Mouse (Mus musculus): Measurements from ENCODE around the gene Capn5.
A peak's percentile ranks its signal among the peaks of the same experiment; 100 is the strongest.

Gene Capn5

GRCm38 (mm10) chr7:98176322-98177070, 1.6 kb downstream of the Capn5 start:
- no peak for ATAC-seq (ENCODE audit: low TSS enrichment)

GRCm38 (mm10) chr7:98174883-98175755, 3.0 kb downstream of the Capn5 start:
- no peak for ATAC-seq (ENCODE audit: low TSS enrichment)

GRCm38 (mm10) chr7:98173408-98173807, 4.7 kb downstream of the Capn5 start:
- no peak for ATAC-seq (ENCODE audit: low TSS enrichment)

- no peak for ATAC-seq (ENCODE audit: low TSS enrichment)
Observed at GRCm38 (mm10) chr7:98172661-98173060, 5.4 kb downstream of the Capn5 start.

GRCm38 (mm10) chr7:98171141-98172073, 6.7 kb downstream of the Capn5 start:
- ATAC-seq (ENCODE audit: low TSS enrichment) = peak; percentile 75

GRCm38 (mm10) chr7:98164999-98165528, 13.0 kb downstream of the Capn5 start:
- peak; percentile 7; the same call in 1 of the 2 replicates for ATAC-seq (ENCODE audit: low TSS enrichment)

- no peak for ATAC-seq (ENCODE audit: low TSS enrichment)
Observed at GRCm38 (mm10) chr7:98164382-98164998, 13.6 kb downstream of the Capn5 start.

GRCm38 (mm10) chr7:98163700-98164099, 14.4 kb downstream of the Capn5 start:
- ATAC-seq (ENCODE audit: low TSS enrichment) = no peak

GRCm38 (mm10) chr7:98162239-98162638, 15.8 kb downstream of the Capn5 start:
- ATAC-seq (ENCODE audit: low TSS enrichment) = no peak

- no peak for ATAC-seq (ENCODE audit: low TSS enrichment)
Observed at GRCm38 (mm10) chr7:98160041-98160740, 17.9 kb downstream of the Capn5 start.

GRCm38 (mm10) chr7:98158481-98158880, 19.6 kb downstream of the Capn5 start:
- ATAC-seq (ENCODE audit: low TSS enrichment) = no peak

- ATAC-seq (ENCODE audit: low TSS enrichment) = peak; percentile 56
Observed at GRCm38 (mm10) chr7:98157636-98158332, 20.3 kb downstream of the Capn5 start.

- no peak for ATAC-seq (ENCODE audit: low TSS enrichment)
Observed at GRCm38 (mm10) chr7:98156280-98156665, 21.8 kb downstream of the Capn5 start.

- ATAC-seq (ENCODE audit: low TSS enrichment) = peak; percentile 84
Observed at GRCm38 (mm10) chr7:98155546-98156279, 22.4 kb downstream of the Capn5 start.

- no peak for ATAC-seq (ENCODE audit: low TSS enrichment)
Observed at GRCm38 (mm10) chr7:98153892-98154291, 24.2 kb downstream of the Capn5 start.

GRCm38 (mm10) chr7:98153345-98153744, 24.7 kb downstream of the Capn5 start:
- ATAC-seq (ENCODE audit: low TSS enrichment) = no peak

- no peak for ATAC-seq (ENCODE audit: low TSS enrichment)
Observed at GRCm38 (mm10) chr7:98152400-98152799, 25.7 kb downstream of the Capn5 start.

GRCm38 (mm10) chr7:98150525-98150924, 27.5 kb downstream of the Capn5 start:
- ATAC-seq (ENCODE audit: low TSS enrichment) = no peak

GRCm38 (mm10) chr7:98149802-98150201, 28.3 kb downstream of the Capn5 start:
- ATAC-seq (ENCODE audit: low TSS enrichment) = no peak
